Mouse (Mus musculus) small intestine, adult 2 months (tissue): ENCODE measurements around the gene Selenos. TPM values are rescaled to one million over a fixed set of nuclear protein-coding genes. Genes with fewer than 3 reads are reported as not detected.

ENCODE experiments used
- H3K27ac ChIP-seq: fragments of 200-500 bp; 2 replicates; pipeline ENCODE4 v1.5.1; 2012; ENCODE audit warnings: low read depth, low read length, control low read depth, inconsistent platforms; ENCODE audit not compliant: insufficient read depth
- H3K27me3 ChIP-seq: fragments of 200-500 bp; 2 replicates; pipeline ENCODE4 v1.6.1; 2012; ENCODE audit warnings: mild to moderate bottlenecking, moderate library complexity, low read length, inconsistent platforms; ENCODE audit not compliant: control insufficient read depth, insufficient read depth
- H3K36me3 ChIP-seq: fragments of 200-500 bp; 2 replicates; pipeline ENCODE4 v1.6.1; 2012; ENCODE audit warnings: mild to moderate bottlenecking, low read length, control low read depth, inconsistent platforms; ENCODE audit not compliant: control insufficient read depth, insufficient read depth
- H3K4me1 ChIP-seq: fragments of 200-500 bp; 2 replicates; pipeline ENCODE4 v1.6.1; 2012; ENCODE audit warnings: low read length, inconsistent platforms, mixed read lengths; ENCODE audit not compliant: control insufficient read depth, insufficient read depth, insufficient read length
- H3K4me3 ChIP-seq: fragments of 200-500 bp; 2 replicates; pipeline ENCODE4 v1.5.1; 2012; ENCODE audit warnings: low read depth, mild to moderate bottlenecking, control low read depth, inconsistent platforms, low read length, moderate library complexity
- CTCF ChIP-seq: fragments of 200-500 bp; IDR thresholded peaks from 2 replicates; pipeline ENCODE4 v1.5.1; 2012; ENCODE audit warnings: low read depth, mild to moderate bottlenecking, control low read depth, inconsistent platforms, low read length, moderate library complexity, mixed read lengths; ENCODE audit not compliant: insufficient replicate concordance, insufficient read length; ENCODE audit errors: extremely low read depth
- POLR2A ChIP-seq: fragments of 200-500 bp; IDR thresholded peaks from 2 replicates; pipeline ENCODE4 v1.6.1; 2012; ENCODE audit warnings: low read depth, mild to moderate bottlenecking, control low read depth, inconsistent platforms, low read length, moderate library complexity
- WGBS: fragments of 180-500 bp; shearing (Covaris S2); methylation state at CpG from one replicate; pipeline ENCODE4 v1.1.7; 2018; 5-methylcytosine and 5-hydroxymethylcytosine counted together
- polyA plus RNA-seq: library from polyadenylated mRNA; depleted of rRNA; stranded (reverse); fragments of >200 nt; gene quantifications from 2 replicates; pipeline ENCODE4 v1.2.3, GENCODE M21; 2012

The Selenos gene
- polyA plus RNA-seq, 1 experiment = 123 TPM

DNA sequence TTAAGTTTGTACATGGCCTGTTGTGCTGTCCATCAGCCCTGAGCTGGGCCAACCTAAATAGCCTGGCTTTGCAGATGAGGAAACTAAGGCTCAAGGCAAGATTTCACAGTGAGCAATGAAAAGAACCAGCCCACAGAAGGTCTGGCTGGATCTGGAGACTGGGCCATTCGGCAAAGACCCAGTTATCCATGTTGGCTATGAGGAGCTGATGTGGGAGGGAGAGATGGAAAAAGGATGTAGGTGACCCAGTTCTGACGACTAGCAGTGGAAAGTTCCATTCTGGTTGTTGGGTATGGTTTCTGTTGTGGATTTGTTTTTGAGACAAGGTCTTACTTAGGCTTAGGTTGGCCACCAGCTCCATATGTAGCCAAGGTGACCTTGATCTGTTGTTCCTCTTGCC lies 8.6 kb downstream of the Selenos start:
- Histone ChIP-seq H3K27me3 (no peaks in the 10 kb centered on the region), H3K4me3 (no peak overlapping the region), H3K4me1 (no peaks in the 10 kb centered on the region), H3K27ac (no peak overlapping the region), H3K36me3 (peaks cover 75% of the 10 kb centered on the region)
- TF ChIP-seq POLR2A = no peak
- no peak for TF ChIP-seq CTCF
- WGBS = 86% methylated on average over 2 of the region's 2 CpGs

DNA sequence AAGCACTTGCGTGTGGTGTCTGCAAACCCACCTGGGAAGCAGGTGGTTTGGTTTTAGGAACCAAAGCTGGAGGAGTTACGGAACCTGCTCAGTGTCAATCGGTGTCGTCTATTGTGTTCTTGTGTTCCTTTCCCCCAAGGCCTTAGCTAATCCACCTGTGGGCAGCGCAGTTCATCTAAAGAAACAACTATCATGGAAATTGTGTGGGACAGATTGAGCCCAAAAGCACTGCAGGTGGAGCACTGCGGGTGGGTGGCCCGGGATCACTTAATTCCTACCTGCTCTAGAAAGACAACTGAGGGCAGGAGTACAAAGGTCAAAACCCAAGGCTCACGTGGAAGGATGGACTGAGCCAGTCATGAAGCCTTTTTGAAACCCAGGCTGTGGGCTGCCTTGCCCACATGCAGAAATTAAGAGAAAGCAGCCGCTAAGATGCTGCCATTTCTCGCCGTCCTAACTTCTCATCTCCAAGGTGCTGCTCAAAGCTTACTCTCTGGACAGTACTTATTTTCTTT lies 11.3 kb downstream of the Selenos start:
- TF ChIP-seq POLR2A (no peak), CTCF (no peak)
- WGBS = 85% methylated on average over 11 of the region's 11 CpGs
- Histone ChIP-seq H3K27me3 (no peaks in the 10 kb centered on the region), H3K27ac (no peak overlapping the region), H3K4me1 (no peaks in the 10 kb centered on the region), H3K4me3 (no peak overlapping the region), H3K36me3 (peaks cover 53% of the 10 kb centered on the region)

DNA sequence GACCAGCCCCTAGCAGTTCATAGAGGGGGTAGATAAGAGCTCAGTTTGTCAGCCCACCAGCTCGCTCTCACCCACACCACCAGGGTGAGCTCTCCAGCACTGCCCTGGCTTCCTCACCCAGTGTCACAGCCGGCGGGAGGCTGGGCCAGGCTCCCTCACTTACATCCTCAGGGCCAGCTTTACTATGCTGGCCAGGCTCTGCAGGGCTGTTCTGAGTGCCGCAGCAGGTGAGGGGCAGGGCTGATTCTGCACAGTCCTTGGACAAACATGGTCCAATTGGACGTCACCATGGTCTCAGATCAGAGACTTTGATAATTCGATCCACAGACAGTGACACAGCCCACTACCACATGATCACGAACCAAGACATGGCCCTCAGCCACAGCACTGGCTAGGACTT lies 12.1 kb downstream of the Selenos start:
- 90% methylated on average over 7 of the region's 7 CpGs for WGBS
- no peak overlapping the region for H3K27ac ChIP-seq
- H3K4me3 ChIP-seq = no peak overlapping the region
- H3K27me3 ChIP-seq = no peaks in the 10 kb centered on the region
- H3K4me1 ChIP-seq = no peaks in the 10 kb centered on the region
- TF ChIP-seq CTCF (no peak), POLR2A (no peak)
- peaks cover 46% of the 10 kb centered on the region for H3K36me3 ChIP-seq

DNA sequence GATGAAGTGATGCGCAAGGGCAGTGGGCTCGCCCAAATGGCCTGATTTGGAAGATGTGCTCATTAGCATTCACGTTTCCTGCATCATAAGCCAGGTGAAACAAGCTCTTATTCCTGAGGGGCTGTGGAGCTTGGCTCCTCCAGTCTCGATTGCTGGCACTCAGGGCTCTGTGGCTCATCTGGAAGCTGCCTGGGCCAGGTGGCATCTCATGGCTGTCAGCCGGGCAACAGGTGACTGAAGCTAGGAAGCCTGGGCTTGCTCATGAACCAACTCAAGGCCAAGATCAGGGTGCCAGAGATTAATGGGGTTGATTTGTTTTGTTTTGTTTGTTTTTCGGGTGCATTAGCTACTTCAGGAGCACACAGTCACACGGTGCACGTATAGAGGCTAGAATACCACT lies 13.2 kb downstream of the Selenos start:
- WGBS = 70% methylated on average over 8 of the region's 8 CpGs
- Histone ChIP-seq H3K4me1 (no peaks in the 10 kb centered on the region), H3K4me3 (no peak overlapping the region), H3K27me3 (no peaks in the 10 kb centered on the region), H3K36me3 (peaks cover 36% of the 10 kb centered on the region), H3K27ac (no peak overlapping the region)
- TF ChIP-seq CTCF = no peak
- no peak for TF ChIP-seq POLR2A

DNA sequence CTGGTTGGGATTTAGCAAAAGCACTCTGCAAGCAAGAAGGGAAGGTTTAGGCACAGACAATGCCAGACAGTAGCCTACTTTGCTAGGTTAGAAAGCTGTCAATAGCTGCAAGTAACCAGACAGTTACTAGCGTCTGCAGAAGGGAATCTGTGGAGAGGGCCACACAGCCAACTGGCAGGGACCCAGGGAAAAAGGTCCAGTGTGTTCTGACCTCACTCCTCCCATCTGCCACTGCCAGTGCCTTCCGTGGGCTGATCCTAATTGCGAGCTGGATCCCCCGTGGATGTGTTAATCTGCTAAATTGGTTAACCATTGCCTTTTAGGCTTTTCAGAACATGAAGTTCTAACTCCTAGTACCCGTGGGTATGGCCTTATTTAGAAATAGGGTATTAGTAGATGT lies 14.7 kb downstream of the Selenos start:
- Histone ChIP-seq H3K4me1 (no peaks in the 10 kb centered on the region), H3K36me3 (peaks cover 22% of the 10 kb centered on the region), H3K27ac (no peak overlapping the region), H3K4me3 (no peak overlapping the region), H3K27me3 (no peaks in the 10 kb centered on the region; the same call in 1 of the 2 replicates)
- TF ChIP-seq POLR2A = no peak
- no peak for TF ChIP-seq CTCF
- WGBS = 69% methylated on average over 5 of the region's 5 CpGs

DNA sequence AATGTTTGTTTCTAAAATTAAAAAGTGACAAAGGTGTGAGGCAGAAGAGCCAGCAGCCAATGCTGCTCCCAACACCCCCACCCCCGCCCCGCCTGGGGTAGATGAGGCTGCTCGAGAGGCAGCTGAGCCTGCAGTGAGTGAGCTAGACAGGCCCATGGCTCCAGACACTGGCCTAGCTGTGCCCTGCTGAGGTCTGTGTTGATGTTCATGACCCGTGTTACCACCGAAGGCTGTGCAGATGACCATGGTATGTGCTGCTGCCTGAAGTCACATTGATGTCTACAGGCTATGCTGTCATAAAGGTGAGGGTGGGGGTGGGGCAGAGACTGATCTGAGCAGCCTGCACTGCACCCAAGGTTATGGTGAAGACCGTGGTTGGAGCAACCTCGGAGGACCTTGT lies 19.4 kb downstream of the Selenos start:
- no peak overlapping the region for H3K27ac ChIP-seq
- no peaks in the 10 kb centered on the region; the same call in 1 of the 2 replicates for H3K27me3 ChIP-seq
- H3K4me3 ChIP-seq = no peak overlapping the region
- no peaks in the 10 kb centered on the region for H3K36me3 ChIP-seq
- H3K4me1 ChIP-seq = no peaks in the 10 kb centered on the region
- TF ChIP-seq CTCF (no peak), POLR2A (no peak)
- WGBS = 80% methylated on average over 7 of the region's 7 CpGs

DNA sequence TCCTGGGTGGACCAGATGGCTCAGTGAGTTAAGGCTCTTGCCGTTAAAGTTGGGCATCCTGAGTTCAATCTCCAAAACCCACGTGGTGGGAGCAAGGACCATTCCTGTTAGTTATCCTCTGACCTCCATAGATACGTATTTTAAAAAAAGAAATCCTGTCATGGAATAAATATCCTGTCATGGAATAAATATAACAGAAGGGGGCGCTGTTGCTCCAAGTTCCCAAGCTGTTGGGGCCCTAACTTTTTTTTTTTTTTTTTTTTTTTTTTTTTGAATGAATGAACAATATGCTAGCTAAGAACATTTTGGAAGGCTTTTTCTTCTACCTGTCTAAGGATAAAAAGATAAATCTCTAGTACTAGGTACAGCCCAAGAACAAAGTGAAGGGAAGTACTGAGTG lies 22.4 kb downstream of the Selenos start:
- 4% methylated on average over 4 of the region's 4 CpGs for WGBS
- no peaks in the 10 kb centered on the region; the same call in 1 of the 2 replicates for H3K27me3 ChIP-seq
- TF ChIP-seq CTCF = no peak
- TF ChIP-seq POLR2A = no peak
- H3K4me1 ChIP-seq = no peaks in the 10 kb centered on the region
- no peak overlapping the region for H3K4me3 ChIP-seq
- no peaks in the 10 kb centered on the region for H3K36me3 ChIP-seq
- no peak overlapping the region for H3K27ac ChIP-seq
